Mouse (Mus musculus) CH12.LX (cell line): Measurements from ENCODE around the gene Scfd2. TPM values are rescaled to one million over a fixed set of nuclear protein-coding genes. Genes with fewer than 3 reads are reported as not detected.

Experiments used
- DNase-seq: peaks from one replicate; pipeline ENCODE4 v3.0.0-alpha.2; 2013; ENCODE audit errors: extremely low read depth
- H3K27ac ChIP-seq: 2 replicates; pipeline ENCODE4 v1.5.1; 2012; ENCODE audit warnings: low read depth, mild to moderate bottlenecking, control low read depth, moderate library complexity; ENCODE audit not compliant: insufficient read depth
- H3K27me3 ChIP-seq: replicated peaks from 2 replicates; pipeline ENCODE3; 2012; ENCODE audit warnings: inconsistent platforms
- H3K36me3 ChIP-seq, 2 experiments: replicated peaks in 1 of 2; 2 replicates each; pipeline versions ENCODE3 to v1.6.1; 2012; ENCODE audit warnings: inconsistent platforms in 1 of 2, low read length in 1 of 2, mild to moderate bottlenecking in 1 of 2, mixed read lengths in 1 of 2, moderate library complexity in 1 of 2; ENCODE audit not compliant: control insufficient read depth in 1 of 2, insufficient read depth in 1 of 2
- H3K4me1 ChIP-seq, 2 experiments: 2 replicates each; pipeline ENCODE4 v1.6.1; 2012; ENCODE audit warnings: inconsistent platforms in 1 of 2, moderate library complexity in 1 of 2; ENCODE audit not compliant: insufficient read depth in 2 of 2, control insufficient read depth in 1 of 2
- H3K4me2 ChIP-seq: 2 replicates; pipeline ENCODE4 v1.6.1; 2012; ENCODE audit warnings: low read depth, mild to moderate bottlenecking, control low read depth; ENCODE audit not compliant: poor library complexity, insufficient read depth, severe bottlenecking
- H3K4me3 ChIP-seq, 3 experiments: fragments of 150-350 bp in 1 of 3; sonication (generic) in 1 of 3; replicated peaks in 1 of 3; 2 replicates each; pipeline versions ENCODE3 to v1.5.1; 2011 to 2012; ENCODE audit warnings: low read depth in 2 of 3, low read length in 2 of 3, mild to moderate bottlenecking in 2 of 3, moderate library complexity in 2 of 3, control low read depth in 1 of 3, improper control_type of control experiment in 1 of 3, inconsistent platforms in 1 of 3, mixed read lengths in 1 of 3; ENCODE audit not compliant: poor library complexity in 1 of 3
- H3K79me2 ChIP-seq: replicated peaks from 2 replicates; pipeline ENCODE4 v1.6.1; 2012; ENCODE audit warnings: mild to moderate bottlenecking, moderate library complexity; ENCODE audit not compliant: control insufficient read depth, poor library complexity, insufficient read depth, severe bottlenecking; ENCODE audit errors: extremely low read depth
- H3K9ac ChIP-seq: 2 replicates; pipeline ENCODE4 v1.6.1; 2012; ENCODE audit warnings: low read depth, mild to moderate bottlenecking, control low read depth, moderate library complexity; ENCODE audit not compliant: insufficient read depth
- H3K9me3 ChIP-seq: replicated peaks from 2 replicates; pipeline ENCODE3; 2012; ENCODE audit warnings: low read length, inconsistent platforms, mixed read lengths
- CHD1 ChIP-seq: IDR thresholded peaks from 2 replicates; pipeline ENCODE4 v1.6.1; 2012; ENCODE audit warnings: low read depth, low read length, improper control_type of control experiment, inconsistent platforms
- CHD2 ChIP-seq: IDR thresholded peaks from 2 replicates; pipeline ENCODE4 v1.6.1; 2011; ENCODE audit warnings: low read length, improper control_type of control experiment
- CTCF ChIP-seq, 2 experiments: IDR thresholded peaks in 1 of 2; conservative IDR thresholded peaks in 1 of 2; 2 replicates each; pipeline ENCODE4 v1.5.1; 2011 to 2012; ENCODE audit warnings: low read depth in 2 of 2, low read length in 2 of 2, improper control_type of control experiment in 1 of 2, inconsistent platforms in 1 of 2, mild to moderate bottlenecking in 1 of 2, moderate library complexity in 1 of 2
- E2F4 ChIP-seq: IDR thresholded peaks from 2 replicates; pipeline ENCODE4 v1.6.1; 2011; ENCODE audit warnings: low read depth, low read length, improper control_type of control experiment; ENCODE audit not compliant: insufficient replicate concordance
- ELF1 ChIP-seq: IDR thresholded peaks from 2 replicates; pipeline ENCODE4 v1.6.1; 2014; ENCODE audit warnings: low read depth, mild to moderate bottlenecking, inconsistent platforms, low read length, improper control_type of control experiment
- EP300 ChIP-seq: IDR thresholded peaks from 2 replicates; pipeline ENCODE4 v1.6.1; 2011; ENCODE audit warnings: low read length, improper control_type of control experiment
- GABPA ChIP-seq: IDR thresholded peaks from 2 replicates; pipeline ENCODE4 v1.6.1; 2012; ENCODE audit warnings: low read depth, low read length, improper control_type of control experiment, inconsistent platforms; ENCODE audit not compliant: insufficient replicate concordance
- HCFC1 ChIP-seq: IDR thresholded peaks from 2 replicates; pipeline ENCODE4 v1.6.1; 2012; ENCODE audit warnings: low read depth, mild to moderate bottlenecking, inconsistent platforms, low read length, improper control_type of control experiment
- IRF4 ChIP-seq: IDR thresholded peaks from 2 replicates; pipeline ENCODE4 v1.6.1; 2014; ENCODE audit warnings: low read depth, mild to moderate bottlenecking, inconsistent platforms, low read length, improper control_type of control experiment
- JUN ChIP-seq: IDR thresholded peaks from 2 replicates; pipeline ENCODE4 v1.6.1; 2011; ENCODE audit warnings: low read depth, mild to moderate bottlenecking, low read length, improper control_type of control experiment, moderate library complexity; ENCODE audit not compliant: insufficient read depth
- JUND ChIP-seq: conservative IDR thresholded peaks from 2 replicates; pipeline ENCODE4 v1.6.1; 2011; ENCODE audit warnings: low read depth, low read length, improper control_type of control experiment
- MAX ChIP-seq: IDR thresholded peaks from 2 replicates; pipeline ENCODE4 v1.6.1; 2011; ENCODE audit warnings: low read length, improper control_type of control experiment
- MEF2A ChIP-seq: IDR thresholded peaks from 2 replicates; pipeline ENCODE4 v1.6.1; 2014; ENCODE audit warnings: low read depth, mild to moderate bottlenecking, inconsistent platforms, low read length, improper control_type of control experiment, borderline replicate concordance
- MXI1 ChIP-seq: IDR thresholded peaks from 2 replicates; pipeline ENCODE4 v1.6.1; 2011; ENCODE audit warnings: mild to moderate bottlenecking, low read depth, low read length, improper control_type of control experiment
- MYC ChIP-seq: IDR thresholded peaks from 2 replicates; pipeline ENCODE4 v1.6.1; 2011; ENCODE audit warnings: low read depth, mild to moderate bottlenecking, improper control_type of control experiment, low read length
- NRF1 ChIP-seq: IDR thresholded peaks from 2 replicates; pipeline ENCODE4 v1.6.1; 2014; ENCODE audit warnings: low read depth, mild to moderate bottlenecking, inconsistent platforms, low read length, improper control_type of control experiment, moderate library complexity
- POLR2A ChIP-seq: IDR thresholded peaks from 2 replicates; pipeline ENCODE4 v1.6.1; 2011; ENCODE audit warnings: low read depth, mild to moderate bottlenecking, improper control_type of control experiment, low read length
- SIN3A ChIP-seq: IDR thresholded peaks from 2 replicates; pipeline ENCODE4 v1.6.1; 2012; ENCODE audit warnings: low read length, improper control_type of control experiment, inconsistent platforms
- SMC3 ChIP-seq: IDR thresholded peaks from 2 replicates; pipeline ENCODE4 v1.6.1; 2011; ENCODE audit warnings: low read depth, low read length, improper control_type of control experiment
- TCF12 ChIP-seq: IDR thresholded peaks from 2 replicates; pipeline ENCODE4 v1.6.1; 2014; ENCODE audit warnings: low read depth, mild to moderate bottlenecking, inconsistent platforms, low read length, improper control_type of control experiment
- USF1 ChIP-seq: IDR thresholded peaks from 2 replicates; pipeline ENCODE4 v1.6.1; 2014; ENCODE audit warnings: low read depth, mild to moderate bottlenecking, inconsistent platforms, low read length, improper control_type of control experiment
- ZC3H11A ChIP-seq: IDR thresholded peaks from 2 replicates; pipeline ENCODE4 v1.6.1; 2012; ENCODE audit warnings: low read depth, mild to moderate bottlenecking, inconsistent platforms, low read length, improper control_type of control experiment
- dilution Hi-C: fragments of 300-500 bp; cut with MboI; formaldehyde crosslinking; loops from 2 replicates; pipeline ENCODE4 v1.14.3; 2020; ENCODE audit warnings: low sequenced_read_pairs; ENCODE audit not compliant: extremely low pct_unique_long_range_greater_than_20kb, extremely low pct_ligation_motif_present
- in situ Hi-C: fragments of 300-500 bp; cut with MboI; formaldehyde crosslinking; loops from 3 replicates; pipeline ENCODE4 v1.14.3; 2019; ENCODE audit warnings: low sequenced_read_pairs, low pct_ligation_motif_present, low pct_unique_long_range_greater_than_20kb, mixed read lengths
- polyA plus RNA-seq: library from polyadenylated mRNA; unstranded; fragments of >175 nt; gene quantifications from 2 replicates; pipeline ENCODE4 v1.2.1, GENCODE M21; 2012; ENCODE audit warnings: low read depth; ENCODE audit not compliant: insufficient read length
- total RNA-seq, 2 experiments: library from RNA; depleted of rRNA; stranded (reverse); fragments of 300-350 nt in 1 of 2; fragments of >200 nt in 1 of 2; gene quantifications; 2 replicates each; pipeline ENCODE4 v1.2.3; 2012 to 2014

Gene Scfd2
- total and polyA plus RNA-seq, 3 experiments = 13.2 to 18.0 (median 14.4) TPM

DNA sequence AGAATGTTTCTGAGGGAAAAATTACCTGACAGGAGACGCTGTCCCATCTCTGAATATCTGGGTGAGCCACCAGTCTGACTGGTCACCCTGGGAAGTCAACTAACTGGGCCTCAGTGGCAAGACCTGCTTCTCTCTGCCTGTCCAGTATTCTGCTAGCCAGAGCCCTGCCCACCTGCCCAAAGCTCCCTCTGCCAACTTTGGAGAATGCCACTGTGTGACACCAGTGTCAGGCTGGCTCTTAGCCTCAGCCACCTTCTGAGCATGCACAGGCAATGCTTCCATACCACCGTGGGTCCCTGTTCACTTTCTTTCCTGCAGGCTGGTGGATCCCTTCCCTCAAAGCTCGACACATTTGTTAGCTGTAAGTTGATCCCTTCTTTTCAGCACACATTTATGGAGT is 281.8 kb downstream of the Scfd2 start:
- dilution Hi-C loops (no loop called here), in situ Hi-C loops (no loop called here)
- DNase-seq = no peak

DNA sequence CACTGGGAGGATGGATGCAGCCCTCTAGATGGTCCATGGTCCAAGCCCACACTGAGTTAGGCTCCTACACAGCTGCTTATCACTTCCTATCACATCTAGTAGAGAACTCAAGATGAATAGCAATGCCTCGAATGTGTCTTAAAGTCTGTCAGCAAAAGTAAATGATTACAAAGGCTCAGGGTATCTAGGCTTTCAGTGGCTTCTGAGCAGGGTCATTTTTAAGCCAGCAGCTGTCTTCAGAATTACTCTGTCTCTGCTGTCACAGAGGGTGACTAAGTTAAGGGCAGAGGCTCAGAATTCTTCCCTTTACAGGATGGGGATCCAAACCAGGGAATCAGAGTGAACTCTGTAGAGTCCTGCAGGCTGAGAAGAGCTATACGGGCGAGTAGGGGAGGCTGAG is 284.6 kb downstream of the Scfd2 start:
- in situ Hi-C loops = no loop called here
- H3K4me2 ChIP-seq = no peak overlapping the region

More for the DNA sequence above, 281.8 kb downstream of the Scfd2 start:
- no peak overlapping the region for H3K9ac ChIP-seq
- no peak overlapping the region for H3K4me2 ChIP-seq
- H3K27ac ChIP-seq = no peak overlapping the region
- H3K9me3 ChIP-seq = no peaks in the 10 kb centered on the region
- H3K36me3 ChIP-seq = no peaks in the 10 kb centered on the region
- H3K27me3 ChIP-seq = no peaks in the 10 kb centered on the region
- H3K4me1 ChIP-seq = peaks cover 0 to 15% of the 10 kb centered on the region in 2 experiments; a peak in 2 of 4 replicates
- no peak for TF ChIP-seq POLR2A
- TF ChIP-seq JUN = no peak
- no peak for TF ChIP-seq TCF12
- TF ChIP-seq USF1 = no peak
- no peak for TF ChIP-seq JUND
- TF ChIP-seq IRF4 = no peak
- no peak for TF ChIP-seq ZC3H11A
- no peak for TF ChIP-seq SMC3
- H3K79me2 ChIP-seq = no peaks in the 10 kb centered on the region
- no peak overlapping the region for H3K4me3 ChIP-seq

More for the DNA sequence above, 284.6 kb downstream of the Scfd2 start:
- DNase-seq = no peak
- no peaks in the 10 kb centered on the region for H3K9me3 ChIP-seq
- no peaks in the 10 kb centered on the region for H3K27me3 ChIP-seq
- no peaks in the 10 kb centered on the region for H3K36me3 ChIP-seq
- H3K4me1 ChIP-seq = peaks cover 0 to 11% of the 10 kb centered on the region in 2 experiments; a peak in 1 of 4 replicates
- no peak overlapping the region for H3K9ac ChIP-seq
- no peaks in the 10 kb centered on the region for H3K79me2 ChIP-seq
- H3K27ac ChIP-seq = no peak overlapping the region
- TF ChIP-seq ELF1 (no peak), MAX (no peak), MXI1 (no peak), GABPA (no peak), USF1 (no peak), MYC (no peak), CHD1 (no peak), E2F4 (no peak), SIN3A (no peak), SMC3 (no peak), NRF1 (no peak), CTCF (conservative IDR thresholded peaks at IDR 0.05 in 1 of 2, IDR thresholded peaks at IDR 0.05 in 1 of 2; ENCODE audit: low read depth in 2 of 2, low read length in 2 of 2) (no peak), EP300 (no peak), IRF4 (no peak), CHD2 (no peak), HCFC1 (no peak), MEF2A (no peak), JUN (no peak)
- TF ChIP-seq, all 38 proteins: peak for 0
- dilution Hi-C loops = no loop called here
- no peak overlapping the region for H3K4me3 ChIP-seq
